13 mouse cellular contexts compared by ENCODE assay signal in genomic region chr2:167740516-167741189, GRCm38 (mm10). TPM values are rescaled to one million over a fixed set of nuclear protein-coding genes. Genes with fewer than 3 reads are reported as not detected.
A peak's percentile ranks its signal among the peaks of the same experiment; 100 is the strongest.
DNase-seq lines count a peak whose midpoint lies in the region; ATAC-seq and TF ChIP-seq lines count a peak whose summit lies in the region.
"Had no signal": no experiment of that assay in that cellular context is flagged by ENCODE, and none has a peak within 500 bp of the region (broad histone marks: within the 10 kb centered on the region; RNA-seq: fewer than 3 reads in every experiment).

No protein-coding gene starts in this region.

- TF ChIP-seq CTCF in hindbrain, postnatal 0 days (IDR thresholded peaks at IDR 0.05; ENCODE audit: low read depth) = no peak
- no peak for TF ChIP-seq CTCF in G1E (IDR thresholded peaks at IDR 0.05; ENCODE audit: low read depth, low read length)

- ATAC-seq in hindbrain, postnatal 0 days = peak; percentile 46; the same call in 1 of the 2 replicates
- no peak for ATAC-seq in hindbrain, embryonic 14.5 days (ENCODE audit: low FRiP score)
- peak; percentile 10; the same call in 1 of the 2 replicates for ATAC-seq in G1E (ENCODE audit: extremely low read depth, insufficient number of reproducible peaks, low FRiP score, poor library complexity, severe bottlenecking)
- no peak for ATAC-seq in embryonic facial prominence, embryonic 12.5 days (ENCODE audit: insufficient number of reproducible peaks, insufficient read depth, low FRiP score, low TSS enrichment)
- peak; percentile 89 for ATAC-seq in megakaryocyte, adult 5-6 weeks (ENCODE audit: poor library complexity, severe bottlenecking)
- ATAC-seq in forebrain, embryonic 15.5 days (replicated peaks) = no peak
- no peak for ATAC-seq in megakaryocyte-erythroid progenitor cell, adult 5-6 weeks (replicated peaks; ENCODE audit: low FRiP score, low TSS enrichment, poor library complexity, severe bottlenecking)
- ATAC-seq: activated CD4-positive, CD25-positive, alpha-beta regulatory T cell, adult 4 months had no signal

- WGBS in hindbrain, postnatal 0 days = 48% methylated on average over 6 of the region's 6 CpGs
- WGBS in hindbrain, embryonic 14.5 days = 56% methylated on average over 6 of the region's 6 CpGs
- WGBS in embryonic facial prominence, embryonic 12.5 days = 54% methylated on average over 6 of the region's 6 CpGs
- WGBS in forebrain, embryonic 15.5 days = 55% methylated on average over 6 of the region's 6 CpGs
- WGBS in forebrain, embryonic 10.5 days = 60% methylated on average over 6 of the region's 6 CpGs

- no peaks in the 10 kb centered on the region for H3K9me3 ChIP-seq in hindbrain, postnatal 0 days (ENCODE audit: low read length)
- no peaks in the 10 kb centered on the region for H3K9me3 ChIP-seq in hindbrain, embryonic 14.5 days (ENCODE audit: control insufficient read depth, low read length)
- H3K9me3 ChIP-seq in G1E (replicated peaks) = no peaks in the 10 kb centered on the region
- no peaks in the 10 kb centered on the region for H3K9me3 ChIP-seq in embryonic facial prominence, embryonic 12.5 days
- no peaks in the 10 kb centered on the region for H3K9me3 ChIP-seq in forebrain, embryonic 15.5 days
- H3K9me3 ChIP-seq in forebrain, embryonic 10.5 days = no peaks in the 10 kb centered on the region
- H3K9me3 ChIP-seq: hindbrain, embryonic 15.5 days; limb, embryonic 15.5 days had no signal

- H3K9ac ChIP-seq in hindbrain, postnatal 0 days (replicated peaks; ENCODE audit: low read length) = no peak overlapping the region
- H3K9ac ChIP-seq in hindbrain, embryonic 14.5 days = no peak overlapping the region
- H3K9ac ChIP-seq in embryonic facial prominence, embryonic 12.5 days = no peak overlapping the region
- H3K9ac ChIP-seq in forebrain, embryonic 15.5 days (replicated peaks) = no peak overlapping the region
- H3K9ac ChIP-seq: hindbrain, embryonic 15.5 days; limb, embryonic 15.5 days had no signal

- no peak overlapping the region for H3K4me2 ChIP-seq in hindbrain, postnatal 0 days (ENCODE audit: low read depth, low read length)
- H3K4me2 ChIP-seq in hindbrain, embryonic 14.5 days (replicated peaks) = no peak overlapping the region
- no peak overlapping the region for H3K4me2 ChIP-seq in embryonic facial prominence, embryonic 12.5 days (replicated peaks)
- H3K4me2 ChIP-seq in forebrain, embryonic 15.5 days (replicated peaks) = no peak overlapping the region
- H3K4me2 ChIP-seq: hindbrain, embryonic 15.5 days; limb, embryonic 15.5 days had no signal

- no peak overlapping the region for H3K27ac ChIP-seq in hindbrain, postnatal 0 days
- no peak overlapping the region for H3K27ac ChIP-seq in hindbrain, embryonic 14.5 days
- H3K27ac ChIP-seq in embryonic facial prominence, embryonic 12.5 days = 0 out of 2 replicates have a peak overlapping the region, but pooled peaks have one; percentile 7
- H3K27ac ChIP-seq in forebrain, embryonic 15.5 days (replicated peaks) = no peak overlapping the region
- no peak overlapping the region for H3K27ac ChIP-seq in forebrain, embryonic 10.5 days
- H3K27ac ChIP-seq: hindbrain, embryonic 15.5 days; limb, embryonic 15.5 days had no signal

- 0 out of 2 replicates have a peak, but pooled peaks cover 5% of the 10 kb centered on the region for H3K4me1 ChIP-seq in hindbrain, postnatal 0 days (ENCODE audit: insufficient read depth, low read length)
- peaks cover 5% of the 10 kb centered on the region; the same call in 1 of the 2 replicates for H3K4me1 ChIP-seq in hindbrain, embryonic 14.5 days (replicated peaks; ENCODE audit: control insufficient read depth, insufficient read depth, low read length)
- peaks cover 42% of the 10 kb centered on the region for H3K4me1 ChIP-seq in G1E (ENCODE audit: insufficient read depth, low read depth, low read length)
- peaks cover 23% of the 10 kb centered on the region for H3K4me1 ChIP-seq in embryonic facial prominence, embryonic 12.5 days
- H3K4me1 ChIP-seq in forebrain, embryonic 15.5 days = peaks cover 5% of the 10 kb centered on the region
- peaks cover 43% of the 10 kb centered on the region for H3K4me1 ChIP-seq in forebrain, embryonic 10.5 days

- H3K36me3 ChIP-seq in hindbrain, postnatal 0 days (ENCODE audit: insufficient read depth, low read length) = no peaks in the 10 kb centered on the region
- H3K36me3 ChIP-seq in hindbrain, embryonic 14.5 days (replicated peaks; ENCODE audit: control insufficient read depth, insufficient read depth) = no peaks in the 10 kb centered on the region
- H3K36me3 ChIP-seq in G1E (replicated peaks) = no peaks in the 10 kb centered on the region
- H3K36me3 ChIP-seq in embryonic facial prominence, embryonic 12.5 days = no peaks in the 10 kb centered on the region
- no peaks in the 10 kb centered on the region for H3K36me3 ChIP-seq in forebrain, embryonic 15.5 days
- H3K36me3 ChIP-seq in forebrain, embryonic 10.5 days (replicated peaks) = no peaks in the 10 kb centered on the region
- H3K36me3 ChIP-seq: hindbrain, embryonic 15.5 days; limb, embryonic 15.5 days had no signal

- DNase-seq in hindbrain, postnatal 0 days (ENCODE audit: low spot score) = peak; percentile 22
- no peak for DNase-seq in hindbrain, embryonic 14.5 days (ENCODE audit: low spot score)
- DNase-seq in G1E (ENCODE audit: low spot score) = no peak
- DNase-seq in forebrain, embryonic 10.5 days (ENCODE audit: extremely low spot score, low spot score) = no peak
- DNase-seq: cerebellum, adult 11 months; gastrocnemius, postnatal 36 days had no signal

- no peaks in the 10 kb centered on the region for H3K27me3 ChIP-seq in hindbrain, postnatal 0 days (ENCODE audit: insufficient read depth, low read length)
- H3K27me3 ChIP-seq in hindbrain, embryonic 14.5 days (ENCODE audit: control insufficient read depth, insufficient read depth, low read length) = no peaks in the 10 kb centered on the region
- peaks cover 34% of the 10 kb centered on the region for H3K27me3 ChIP-seq in G1E (ENCODE audit: insufficient read depth, low read length)
- H3K27me3 ChIP-seq in embryonic facial prominence, embryonic 12.5 days = no peaks in the 10 kb centered on the region
- no peaks in the 10 kb centered on the region for H3K27me3 ChIP-seq in forebrain, embryonic 15.5 days
- H3K27me3 ChIP-seq in forebrain, embryonic 10.5 days (ENCODE audit: poor library complexity, severe bottlenecking) = no peaks in the 10 kb centered on the region
- H3K27me3 ChIP-seq: hindbrain, embryonic 15.5 days; limb, embryonic 15.5 days had no signal

- no peak overlapping the region for H3K4me3 ChIP-seq in hindbrain, postnatal 0 days (ENCODE audit: low read length)
- H3K4me3 ChIP-seq in hindbrain, embryonic 14.5 days (replicated peaks; ENCODE audit: low read length) = no peak overlapping the region
- H3K4me3 ChIP-seq in G1E (ENCODE audit: low read depth, low read length) = no peak overlapping the region
- no peak overlapping the region for H3K4me3 ChIP-seq in embryonic facial prominence, embryonic 12.5 days
- no peak overlapping the region for H3K4me3 ChIP-seq in forebrain, embryonic 15.5 days
- H3K4me3 ChIP-seq in forebrain, embryonic 10.5 days = no peak overlapping the region
- H3K4me3 ChIP-seq: hindbrain, embryonic 15.5 days; limb, embryonic 15.5 days had no signal

RNA-seq across cellular contexts. Expression of gene Tmem189, which starts 51.0 kb away (rescaled TPM):
- 70.0 and 79.9 TPM in 2 replicates for total RNA-seq in hindbrain, postnatal 0 days (2014; rRNA removed)
- polyA plus RNA-seq in hindbrain, postnatal 0 days (2015; fragmentation: Nextera tagmentation; extraction: Ambion mirVana) = 41.4 and 42.0 TPM in 2 replicates
- polyA plus RNA-seq in hindbrain, embryonic 14.5 days (2014; fragmentation: Nextera tagmentation; extraction: Ambion mirVana) = 33.9 and 37.5 TPM in 2 replicates
- 14.1 and 20.1 TPM in 2 replicates for total RNA-seq in G1E (2014; fragmentation: Nextera tagmentation)
- total RNA-seq in G1E (2017) = 17.5 and 18.3 TPM in 2 replicates
- 36.9 and 38.8 TPM in 2 replicates for polyA plus RNA-seq in G1E (2012)
- 45.0 and 46.9 TPM in 2 replicates for polyA plus RNA-seq in embryonic facial prominence, embryonic 12.5 days (2016; fragmentation: Nextera tagmentation; extraction: Ambion mirVana)
- total RNA-seq in megakaryocyte, adult 5-6 weeks (2015) = 25.1 and 35.7 TPM in 2 replicates
- 40.6 and 43.1 TPM in 2 replicates for total RNA-seq in megakaryocyte, adult 5-6 weeks (2017)
- polyA plus RNA-seq in forebrain, embryonic 15.5 days (2015; fragmentation: Nextera tagmentation; extraction: Ambion mirVana) = 30.1 and 31.5 TPM in 2 replicates
- polyA plus RNA-seq in forebrain, embryonic 10.5 days (2016; fragmentation: Nextera tagmentation; extraction: Ambion mirVana) = 31.5 and 34.2 TPM in 2 replicates
- 19.5 and 28.4 TPM in 2 replicates for total RNA-seq in megakaryocyte-erythroid progenitor cell, adult 5-6 weeks (2014; fragmentation: Nextera tagmentation)
- 10.2 and 16.8 TPM in 2 replicates for total RNA-seq in megakaryocyte-erythroid progenitor cell, adult 5-6 weeks (2017)

RNA-seq across cellular contexts. Expression of gene Cebpb, which starts 51.9 kb away (rescaled TPM):
- total RNA-seq in hindbrain, postnatal 0 days (2014; rRNA removed) = 8.1 and 8.7 TPM in 2 replicates
- polyA plus RNA-seq in hindbrain, postnatal 0 days (2015; fragmentation: Nextera tagmentation; extraction: Ambion mirVana) = 5.2 and 5.7 TPM in 2 replicates
- polyA plus RNA-seq in hindbrain, embryonic 14.5 days (2014; fragmentation: Nextera tagmentation; extraction: Ambion mirVana) = 3.5 and 3.6 TPM in 2 replicates
- 10.5 and 12.5 TPM in 2 replicates for total RNA-seq in G1E (2014; fragmentation: Nextera tagmentation)
- total RNA-seq in G1E (2017) = 12.9 and 33.6 TPM in 2 replicates
- polyA plus RNA-seq in G1E (2012) = 61.6 and 87.9 TPM in 2 replicates
- 7.1 and 7.8 TPM in 2 replicates for polyA plus RNA-seq in embryonic facial prominence, embryonic 12.5 days (2016; fragmentation: Nextera tagmentation; extraction: Ambion mirVana)
- total RNA-seq in megakaryocyte, adult 5-6 weeks (2015) = 79.3 and 125 TPM in 2 replicates
- total RNA-seq in megakaryocyte, adult 5-6 weeks (2017) = 55.5 and 59.5 TPM in 2 replicates
- polyA plus RNA-seq in forebrain, embryonic 15.5 days (2015; fragmentation: Nextera tagmentation; extraction: Ambion mirVana) = 1.6 and 1.8 TPM in 2 replicates
- 0.33 and 0.44 TPM in 2 replicates for polyA plus RNA-seq in forebrain, embryonic 10.5 days (2016; fragmentation: Nextera tagmentation; extraction: Ambion mirVana)
- total RNA-seq in megakaryocyte-erythroid progenitor cell, adult 5-6 weeks (2014; fragmentation: Nextera tagmentation) = 0.83 and 1.4 TPM in 2 replicates
- total RNA-seq in megakaryocyte-erythroid progenitor cell, adult 5-6 weeks (2017) = 2.3 and 3.1 TPM in 2 replicates

Comparison
In these comparisons a context has a peak if more than half of its experiments do, and no peak if none do; other contexts are left out.
1. ATAC-seq: peak in hindbrain, postnatal 0 days (single experiment), G1E (single experiment) and megakaryocyte, adult 5-6 weeks (single experiment); none in hindbrain, embryonic 14.5 days (single experiment), embryonic facial prominence, embryonic 12.5 days (single experiment), forebrain, embryonic 15.5 days (single experiment) and megakaryocyte-erythroid progenitor cell, adult 5-6 weeks (single experiment).